Mouse (Mus musculus) spleen, adult 2 months (tissue): ENCODE data around the gene Scube2. TPM values are rescaled to one million over a fixed set of nuclear protein-coding genes. Genes with fewer than 3 reads are reported as not detected.

Source experiments
- DNase-seq, 2 experiments: peaks; one replicate each; pipeline versions ENCODE4 v3.0.0 to v3.0.0-alpha.2; 2012 to 2021; ENCODE audit warnings: low spot score in 2 of 2, low read depth in 1 of 2
- H3K27ac ChIP-seq: fragments of 200-500 bp; 2 replicates; pipeline ENCODE4 v1.5.1; 2012; ENCODE audit warnings: low read length, inconsistent platforms; ENCODE audit not compliant: insufficient read depth
- H3K27me3 ChIP-seq: fragments of 200-500 bp; 2 replicates; pipeline ENCODE4 v1.6.1; 2012; ENCODE audit warnings: mild to moderate bottlenecking, moderate library complexity, low read length, inconsistent platforms; ENCODE audit not compliant: control insufficient read depth, insufficient read depth
- H3K36me3 ChIP-seq: fragments of 200-500 bp; 2 replicates; pipeline ENCODE4 v1.6.1; 2012; ENCODE audit warnings: mild to moderate bottlenecking, low read length, inconsistent platforms; ENCODE audit not compliant: control insufficient read depth, insufficient read depth
- H3K4me1 ChIP-seq: fragments of 200-500 bp; 2 replicates; pipeline ENCODE4 v1.6.1; 2011; ENCODE audit warnings: inconsistent platforms; ENCODE audit not compliant: control insufficient read depth, insufficient read depth, insufficient read length
- H3K4me3 ChIP-seq: fragments of 200-500 bp; 2 replicates; pipeline ENCODE4 v1.5.1; 2011; ENCODE audit warnings: mild to moderate bottlenecking, inconsistent platforms; ENCODE audit not compliant: insufficient read depth, insufficient read length; ENCODE audit errors: extremely low read depth
- CTCF ChIP-seq: fragments of 200-500 bp; IDR thresholded peaks from 2 replicates; pipeline ENCODE4 v1.5.1; 2011; ENCODE audit warnings: mild to moderate bottlenecking, inconsistent platforms; ENCODE audit not compliant: insufficient read depth, insufficient read length, insufficient replicate concordance; ENCODE audit errors: extremely low read depth
- POLR2A ChIP-seq: fragments of 200-500 bp; IDR thresholded peaks from 2 replicates; pipeline ENCODE4 v1.6.1; 2011; ENCODE audit warnings: low read depth, low read length, inconsistent platforms
- WGBS: fragments of 180-500 bp; shearing (Covaris S2); methylation state at CpG from one replicate; pipeline ENCODE4 v1.1.7; 2018; 5-methylcytosine and 5-hydroxymethylcytosine counted together
- polyA plus RNA-seq: library from polyadenylated mRNA; depleted of rRNA; stranded (reverse); fragments of >200 nt; gene quantifications from 2 replicates; pipeline ENCODE4 v1.2.3, GENCODE M21; 2012; rRNA removed

Gene Scube2
- polyA plus RNA-seq, 1 experiment: 0.22 TPM

GRCm38 (mm10) chr7:109767575-109768350 lies 97.7 kb downstream of the Scube2 start:
- H3K27ac ChIP-seq: no peak overlapping the region
- no peak overlapping the region for H3K4me3 ChIP-seq
- WGBS: 89% methylated on average over 7 of the region's 7 CpGs
- DNase-seq: no peak
- no peak for TF ChIP-seq POLR2A
- TF ChIP-seq CTCF: no peak
- H3K4me1 ChIP-seq: no peaks in the 10 kb centered on the region
- H3K36me3 ChIP-seq: no peaks in the 10 kb centered on the region
- no peaks in the 10 kb centered on the region for H3K27me3 ChIP-seq

GRCm38 (mm10) chr7:109764009-109764408 lies 101.5 kb downstream of the Scube2 start:
- no peaks in the 10 kb centered on the region for H3K27me3 ChIP-seq
- no peak overlapping the region for H3K27ac ChIP-seq
- WGBS: 84% methylated on average over 2 of the region's 2 CpGs
- no peak for DNase-seq
- no peak overlapping the region for H3K4me3 ChIP-seq
- no peak for TF ChIP-seq CTCF
- TF ChIP-seq POLR2A: no peak
- no peaks in the 10 kb centered on the region for H3K36me3 ChIP-seq
- no peaks in the 10 kb centered on the region for H3K4me1 ChIP-seq

GRCm38 (mm10) chr7:109756291-109756690 lies 109.2 kb downstream of the Scube2 start:
- no peak for DNase-seq
- H3K4me1 ChIP-seq: peaks cover 2% of the 10 kb centered on the region; the same call in 1 of the 2 replicates
- TF ChIP-seq CTCF (no peak), POLR2A (no peak)
- WGBS: 99% methylated on average over 3 of the region's 3 CpGs
- H3K36me3 ChIP-seq: no peaks in the 10 kb centered on the region
- no peak overlapping the region for H3K27ac ChIP-seq
- no peak overlapping the region for H3K4me3 ChIP-seq
- H3K27me3 ChIP-seq: no peaks in the 10 kb centered on the region

GRCm38 (mm10) chr7:109754034-109754433 lies 111.4 kb downstream of the Scube2 start:
- H3K27me3 ChIP-seq: no peaks in the 10 kb centered on the region
- DNase-seq: no peak
- TF ChIP-seq POLR2A (no peak), CTCF (no peak)
- H3K27ac ChIP-seq: no peak overlapping the region
- H3K4me3 ChIP-seq: no peak overlapping the region
- H3K4me1 ChIP-seq: peaks cover 5% of the 10 kb centered on the region; the same call in 1 of the 2 replicates
- WGBS: 95% methylated on average over 8 of the region's 8 CpGs
- H3K36me3 ChIP-seq: no peaks in the 10 kb centered on the region

- Histone ChIP-seq H3K27me3 (no peaks in the 10 kb centered on the region), H3K4me3 (peak within 1 kb of the TSS; percentile 98), H3K36me3 (no peaks in the 10 kb centered on the region), H3K4me1 (peaks cover 5% of the 10 kb centered on the region; the same call in 1 of the 2 replicates), H3K27ac (peak within 1 kb of the TSS; percentile 81)
- DNase-seq: peak; percentile 30 to 75
- WGBS: 2% methylated on average over 74 of the region's 74 CpGs
- TF ChIP-seq POLR2A (peak; percentile 18; the same call in 1 of the 2 replicates), CTCF (no peak)
Measured at GRCm38 (mm10) chr7:109752008-109752925, 113.2 kb downstream of the Scube2 start, which contains the start of gene Tmem9b. Tmem9b (minus strand) TSS chr7:109752875.

GRCm38 (mm10) chr7:109751427-109752007 lies 114.0 kb downstream of the Scube2 start:
- TF ChIP-seq CTCF (no peak), POLR2A (no peak)
- WGBS: 5% methylated on average over 13 of the region's 13 CpGs
- H3K4me1 ChIP-seq: peaks cover 5% of the 10 kb centered on the region; the same call in 1 of the 2 replicates
- DNase-seq: no peak
- peak overlapping the region; percentile 98 for H3K4me3 ChIP-seq
- no peaks in the 10 kb centered on the region; the same call in 1 of the 2 replicates for H3K36me3 ChIP-seq
- H3K27ac ChIP-seq: peak overlapping the region; percentile 81
- no peaks in the 10 kb centered on the region for H3K27me3 ChIP-seq

Other genes with a start within 250 kb of the Scube2 start
- 29.9 and 34.6 TPM in 2 replicates for gene St5, start 162.1 kb downstream of the Scube2 start, polyA plus RNA-seq
- gene Akip1, start 162.0 kb downstream of the Scube2 start, polyA plus RNA-seq: 6.9 and 9.0 TPM in 2 replicates
- gene BC051019, start 141.8 kb downstream of the Scube2 start, polyA plus RNA-seq: 0.08 and 0.15 TPM in 2 replicates
- gene Ascl3, start 134.0 kb downstream of the Scube2 start, polyA plus RNA-seq: 0.16 and 0.23 TPM in 2 replicates
- 18.3 and 24.5 TPM in 2 replicates for gene Tmem9b, start 112.8 kb downstream of the Scube2 start, polyA plus RNA-seq
- 0.38 and 0.67 TPM in 2 replicates for gene Nrip3, start 83.7 kb downstream of the Scube2 start, polyA plus RNA-seq
- gene Dennd5a, start 94.8 kb upstream of the Scube2 start, polyA plus RNA-seq: 49.8 and 57.1 TPM in 2 replicates
- gene Tmem41b, start 121.2 kb upstream of the Scube2 start, polyA plus RNA-seq: 8.0 and 11.6 TPM in 2 replicates
- gene Ipo7, start 152.6 kb upstream of the Scube2 start, polyA plus RNA-seq: 16.3 and 22.3 TPM in 2 replicates
- 14.9 and 15.6 TPM in 2 replicates for gene Zfp143, start 195.5 kb upstream of the Scube2 start, polyA plus RNA-seq